Mouse (Mus musculus) thymus, adult 2 months (tissue): ENCODE results near the gene Lclat1. TPM values are rescaled to one million over a fixed set of nuclear protein-coding genes. Genes with fewer than 3 reads are reported as not detected.
A peak's percentile ranks its signal among the peaks of the same experiment; 100 is the strongest.
"Not testable (repeated sequence)": the region's sequence is repeated elsewhere in the genome, so short reads cannot be mapped to it uniquely, and the experiment has no call there.

Experiments
- DNase-seq: peaks from one replicate; pipeline ENCODE4 v3.0.0; 2021
- H3K27ac ChIP-seq: fragments of 200-500 bp; 2 replicates; pipeline ENCODE4 v1.5.1; 2012; ENCODE audit warnings: low read length, control low read depth; ENCODE audit not compliant: control insufficient read depth, insufficient read depth
- H3K27me3 ChIP-seq: fragments of 200-500 bp; 2 replicates; pipeline ENCODE4 v1.6.1; 2012; ENCODE audit warnings: mild to moderate bottlenecking, low read length, moderate library complexity, mixed read lengths; ENCODE audit not compliant: control insufficient read depth, insufficient read depth
- H3K36me3 ChIP-seq: fragments of 200-500 bp; 2 replicates; pipeline ENCODE4 v1.6.1; 2012; ENCODE audit warnings: mild to moderate bottlenecking, low read length, moderate library complexity; ENCODE audit not compliant: control insufficient read depth, insufficient read depth
- H3K4me1 ChIP-seq: fragments of 200-500 bp; replicated peaks from 2 replicates; pipeline ENCODE4 v1.6.1; 2012; ENCODE audit warnings: low read length; ENCODE audit not compliant: control insufficient read depth, insufficient read depth
- H3K4me3 ChIP-seq: fragments of 200-500 bp; 2 replicates; pipeline ENCODE4 v1.5.1; 2012; ENCODE audit warnings: mild to moderate bottlenecking, low read length, control low read depth, moderate library complexity; ENCODE audit not compliant: control insufficient read depth, insufficient read depth
- CTCF ChIP-seq: fragments of 200-500 bp; IDR thresholded peaks from 2 replicates; pipeline ENCODE4 v1.5.1; 2012; ENCODE audit warnings: mild to moderate bottlenecking, control low read depth, low read length, moderate library complexity, borderline replicate concordance; ENCODE audit not compliant: control insufficient read depth, poor library complexity, insufficient read depth; ENCODE audit errors: extremely low read depth
- POLR2A ChIP-seq: fragments of 200-500 bp; IDR thresholded peaks from 2 replicates; pipeline ENCODE4 v1.6.1; 2012; ENCODE audit warnings: mild to moderate bottlenecking, low read length, control low read depth, moderate library complexity; ENCODE audit not compliant: control insufficient read depth, poor library complexity, insufficient read depth; ENCODE audit errors: extremely low read depth
- WGBS: fragments of 180-500 bp; shearing (Covaris S2); methylation state at CpG from one replicate; pipeline ENCODE4 v1.1.7; 2018; 5-methylcytosine and 5-hydroxymethylcytosine counted together
- polyA plus RNA-seq: library from polyadenylated mRNA; depleted of rRNA; stranded (reverse); fragments of >200 nt; gene quantifications from 2 replicates; pipeline ENCODE4 v1.2.3, GENCODE M21; 2012

The Lclat1 gene
- polyA plus RNA-seq, 1 experiment: 5.4 TPM

DNA sequence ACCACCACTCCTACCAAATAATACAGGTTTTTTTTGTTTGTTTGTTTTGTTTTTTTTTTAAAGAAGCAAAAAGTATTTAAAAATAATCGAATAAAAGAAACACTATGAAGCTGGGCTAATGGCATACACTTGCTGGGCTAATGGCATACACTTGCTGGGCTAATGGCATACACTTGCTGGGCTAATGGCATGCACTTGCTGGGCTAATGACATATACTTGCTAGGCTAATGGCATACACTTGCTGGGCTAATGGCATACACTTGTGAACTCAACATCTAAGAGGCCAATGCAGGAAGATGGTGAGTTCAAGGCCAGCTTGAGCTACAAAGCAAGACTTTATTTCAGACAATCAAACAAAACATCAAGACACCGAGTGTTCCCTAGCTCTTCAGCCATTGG lies 154.8 kb downstream of the Lclat1 start:
- H3K4me3 ChIP-seq: no peak overlapping the region
- no peak overlapping the region for H3K27ac ChIP-seq
- no peak for TF ChIP-seq POLR2A
- no peak for TF ChIP-seq CTCF
- H3K36me3 ChIP-seq: no peaks in the 10 kb centered on the region
- 82% methylated on average over 2 of the region's 2 CpGs for WGBS
- no peak for DNase-seq
- no peaks in the 10 kb centered on the region for H3K27me3 ChIP-seq
- peaks cover 19% of the 10 kb centered on the region for H3K4me1 ChIP-seq

GRCm38 (mm10) chr17:73263077-73263501 lies 155.3 kb downstream of the Lclat1 start:
- no peaks in the 10 kb centered on the region for H3K36me3 ChIP-seq
- peak; percentile 55 for DNase-seq
- H3K27me3 ChIP-seq: no peaks in the 10 kb centered on the region
- WGBS: 4% methylated on average over 8 of the region's 8 CpGs
- peaks cover 15% of the 10 kb centered on the region for H3K4me1 ChIP-seq
- H3K4me3 ChIP-seq: no peak overlapping the region
- H3K27ac ChIP-seq: no peak overlapping the region
- no peak for TF ChIP-seq CTCF

- Histone ChIP-seq H3K4me3 (no peak overlapping the region), H3K36me3 (no peaks in the 10 kb centered on the region), H3K4me1 (peaks cover 18% of the 10 kb centered on the region), H3K27ac (no peak overlapping the region), H3K27me3 (no peaks in the 10 kb centered on the region)
- DNase-seq: no peak
- TF ChIP-seq POLR2A (no peak), CTCF (no peak)
- 44% methylated on average over 15 of the region's 15 CpGs for WGBS
Observed at GRCm38 (mm10) chr17:73270871-73271796, 163.3 kb downstream of the Lclat1 start.

DNA sequence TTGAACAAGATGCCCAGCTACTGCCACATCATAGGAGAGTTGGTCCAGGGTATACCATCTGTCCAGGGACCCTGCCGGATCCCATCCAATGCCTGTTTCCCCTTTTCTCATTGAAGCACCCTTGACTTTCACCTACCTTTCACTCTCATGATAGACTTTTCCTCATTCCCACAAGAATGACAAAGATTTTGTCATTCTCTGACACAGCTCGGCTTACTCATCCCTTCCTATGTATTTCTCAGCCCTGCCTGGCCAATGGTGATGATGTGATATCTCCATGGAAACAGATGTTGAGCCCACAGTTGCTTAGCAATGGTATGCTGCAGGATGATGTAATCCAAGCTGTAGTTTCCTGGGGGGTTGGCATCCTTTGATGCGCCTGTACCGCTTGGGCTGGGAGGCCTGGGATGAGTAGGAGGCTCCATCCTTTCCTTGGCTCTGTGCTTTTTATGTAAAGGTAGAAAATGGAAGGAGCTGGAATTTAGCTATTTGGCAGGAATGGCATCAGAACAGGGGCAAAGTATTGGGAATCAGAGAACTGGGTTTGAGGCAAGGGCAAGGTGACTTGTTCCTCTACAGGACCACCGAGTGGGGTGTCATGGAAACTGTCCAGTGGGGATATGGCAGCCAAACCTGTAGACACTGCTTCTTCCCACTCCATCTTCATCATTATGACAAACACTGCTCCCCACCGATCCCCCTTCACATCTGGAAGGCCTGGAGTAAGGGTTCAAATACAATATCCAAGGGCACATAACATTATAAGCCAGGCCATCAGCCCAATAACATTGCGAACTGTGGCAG lies 164.2 kb downstream of the Lclat1 start:
- Histone ChIP-seq H3K4me1 (peaks cover 18% of the 10 kb centered on the region), H3K4me3 (no peak overlapping the region), H3K27ac (no peak overlapping the region), H3K27me3 (no peaks in the 10 kb centered on the region), H3K36me3 (no peaks in the 10 kb centered on the region)
- DNase-seq: no peak
- 97% methylated on average over 7 of the region's 7 CpGs for WGBS
- TF ChIP-seq POLR2A: no peak
- no peak for TF ChIP-seq CTCF

DNA sequence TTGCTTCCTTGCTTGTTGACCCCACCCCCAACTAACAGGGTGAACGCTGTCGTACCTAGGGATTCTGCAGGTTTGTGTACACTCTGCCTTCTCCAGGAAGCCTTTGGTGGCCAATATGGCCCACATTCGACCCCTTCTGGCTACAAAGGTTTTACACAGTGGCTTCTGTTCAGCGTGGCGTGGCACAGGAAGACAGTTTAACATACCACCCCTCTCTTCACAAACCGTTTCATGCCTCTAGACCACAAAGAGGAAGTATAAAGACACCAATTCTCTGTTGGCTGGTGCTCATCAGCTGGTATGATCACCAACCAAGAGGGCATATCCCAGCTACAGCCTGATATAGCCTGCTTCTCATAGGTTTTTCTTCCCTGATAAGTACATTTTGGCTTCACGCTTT lies 166.0 kb downstream of the Lclat1 start:
- 15% methylated on average over 7 of the region's 7 CpGs for WGBS
- Histone ChIP-seq H3K4me1 (peaks cover 18% of the 10 kb centered on the region), H3K27ac (peak overlapping the region; percentile 69), H3K27me3 (no peaks in the 10 kb centered on the region), H3K4me3 (no peak overlapping the region), H3K36me3 (no peaks in the 10 kb centered on the region)
- TF ChIP-seq CTCF: no peak
- no peak for TF ChIP-seq POLR2A
- peak; percentile 19 for DNase-seq

GRCm38 (mm10) chr17:73275066-73275465 lies 167.3 kb downstream of the Lclat1 start:
- no peaks in the 10 kb centered on the region for H3K36me3 ChIP-seq
- DNase-seq: no peak
- H3K27ac ChIP-seq: no peak overlapping the region
- 97% methylated on average over 10 of the region's 10 CpGs for WGBS
- no peaks in the 10 kb centered on the region for H3K27me3 ChIP-seq
- TF ChIP-seq POLR2A (no peak), CTCF (no peak)
- peaks cover 18% of the 10 kb centered on the region for H3K4me1 ChIP-seq
- no peak overlapping the region for H3K4me3 ChIP-seq

- no peak for DNase-seq
- Histone ChIP-seq H3K27me3 (no peaks in the 10 kb centered on the region), H3K4me1 (peaks cover 7% of the 10 kb centered on the region), H3K4me3 (no peak overlapping the region), H3K27ac (no peak overlapping the region), H3K36me3 (no peaks in the 10 kb centered on the region)
- 96% methylated on average over 4 of the region's 4 CpGs for WGBS
- TF ChIP-seq POLR2A: no peak
- peak; percentile 32; the same call in 1 of the 2 replicates for TF ChIP-seq CTCF
Observed at GRCm38 (mm10) chr17:73277770-73278169, 170.0 kb downstream of the Lclat1 start.

GRCm38 (mm10) chr17:73282702-73283101 lies 174.9 kb downstream of the Lclat1 start:
- WGBS: 85% methylated on average over 6 of the region's 6 CpGs
- DNase-seq, H3K27me3 ChIP-seq, H3K36me3 ChIP-seq, H3K4me1 ChIP-seq, H3K4me3 ChIP-seq, H3K27ac ChIP-seq: not testable (repeated sequence)
